27 mouse cellular contexts compared by ENCODE assay signal in genomic region chr13:24999538-24999937, GRCm38 (mm10). TPM values are rescaled to one million over a fixed set of nuclear protein-coding genes. Genes with fewer than 3 reads are reported as not detected.
A peak's percentile ranks its signal among the peaks of the same experiment; 100 is the strongest.
DNase-seq lines count a peak whose midpoint lies in the region; ATAC-seq and TF ChIP-seq lines count a peak whose summit lies in the region.
"Had no signal": no experiment of that assay in that cellular context is flagged by ENCODE, and none has a peak within 500 bp of the region (broad histone marks: within the 10 kb centered on the region; RNA-seq: fewer than 3 reads in every experiment).

No protein-coding gene starts in this region.

- no peaks in the 10 kb centered on the region for H3K9me3 ChIP-seq in liver, embryonic 12.5 days (replicated peaks)
- no peaks in the 10 kb centered on the region for H3K9me3 ChIP-seq in intestine, embryonic 16.5 days (ENCODE audit: control insufficient read depth, low read length)
- H3K9me3 ChIP-seq in stomach, embryonic 14.5 days (ENCODE audit: control insufficient read depth, low read depth, low read length), result no peaks in the 10 kb centered on the region
- H3K9me3 ChIP-seq: embryonic facial prominence, embryonic 15.5 days; forebrain, embryonic 10.5 days; forebrain, embryonic 15.5 days; G1E; heart, embryonic 10.5 days; hindbrain, embryonic 12.5 days had no signal

- no peak overlapping the region for H3K9ac ChIP-seq in liver, adult 2 months (ENCODE audit: low read depth, low read length)
- no peak overlapping the region for H3K9ac ChIP-seq in liver, embryonic 12.5 days
- H3K9ac ChIP-seq in intestine, embryonic 16.5 days (ENCODE audit: low read depth, low read length), result no peak overlapping the region
- no peak overlapping the region for H3K9ac ChIP-seq in stomach, embryonic 14.5 days (replicated peaks; ENCODE audit: low read depth, low read length)
- H3K9ac ChIP-seq: embryonic facial prominence, embryonic 15.5 days; forebrain, embryonic 15.5 days; hindbrain, embryonic 12.5 days had no signal

- H3K4me3 ChIP-seq in liver, adult 2 months (ENCODE audit: insufficient read depth, low read depth, low read length), result no peak overlapping the region
- no peak overlapping the region for H3K4me3 ChIP-seq in liver, embryonic 12.5 days
- H3K4me3 ChIP-seq in intestine, embryonic 16.5 days (ENCODE audit: low read length), result no peak overlapping the region
- no peak overlapping the region for H3K4me3 ChIP-seq in stomach, embryonic 14.5 days (ENCODE audit: low read depth, low read length)
- H3K4me3 ChIP-seq: embryonic facial prominence, embryonic 15.5 days; erythroblast, embryonic 14.5 days; forebrain, embryonic 10.5 days; forebrain, embryonic 15.5 days; heart, embryonic 10.5 days; hindbrain, embryonic 12.5 days had no signal

- 17% methylated on average over 2 of the region's 2 CpGs for WGBS in liver, adult 2 months
- 70% methylated on average over 2 of the region's 2 CpGs for WGBS in liver, embryonic 12.5 days (ENCODE audit: insufficient replicate concordance)
- 53% methylated on average over 2 of the region's 2 CpGs for WGBS in intestine, embryonic 16.5 days
- 74% methylated on average over 2 of the region's 2 CpGs for WGBS in stomach, embryonic 14.5 days

- H3K79me2 ChIP-seq in liver, adult 2 months (ENCODE audit: control insufficient read depth, insufficient read depth, low read length), result peaks cover 3% of the 10 kb centered on the region; the same call in 1 of the 2 replicates

- ATAC-seq in liver, embryonic 12.5 days, result no peak
- ATAC-seq in intestine, embryonic 16.5 days, result peak; percentile 91
- ATAC-seq in stomach, embryonic 14.5 days (ENCODE audit: insufficient number of reproducible peaks, insufficient read depth, low FRiP score, low read depth), result peak; percentile 81
- ATAC-seq in megakaryocyte, adult 5-6 weeks (ENCODE audit: poor library complexity, severe bottlenecking), result no peak
- ATAC-seq: CD4-positive, CD25-positive, alpha-beta regulatory T cell, adult 4 months; forebrain, embryonic 15.5 days had no signal

- H3K4me2 ChIP-seq in liver, embryonic 12.5 days, result no peak overlapping the region
- no peak overlapping the region for H3K4me2 ChIP-seq in intestine, embryonic 16.5 days (ENCODE audit: low read depth, low read length)
- no peak overlapping the region for H3K4me2 ChIP-seq in stomach, embryonic 14.5 days (replicated peaks; ENCODE audit: low read depth, low read length)
- H3K4me2 ChIP-seq: embryonic facial prominence, embryonic 15.5 days; forebrain, embryonic 15.5 days; hindbrain, embryonic 12.5 days had no signal

- H3K27ac ChIP-seq in liver, adult 2 months (replicated peaks; ENCODE audit: insufficient read depth, low read depth, low read length), result peak overlapping the region; percentile 86
- no peak overlapping the region for H3K27ac ChIP-seq in liver, embryonic 12.5 days
- H3K27ac ChIP-seq in intestine, embryonic 16.5 days (ENCODE audit: low read length), result peak overlapping the region; percentile 38; the same call in 1 of the 2 replicates
- no peak overlapping the region for H3K27ac ChIP-seq in stomach, embryonic 14.5 days (ENCODE audit: low read length)
- H3K27ac ChIP-seq: embryonic facial prominence, embryonic 15.5 days; forebrain, embryonic 10.5 days; forebrain, embryonic 15.5 days; heart, embryonic 10.5 days; hindbrain, embryonic 12.5 days had no signal

- DNase-seq in liver, adult 2 months (ENCODE audit: extremely low read depth, low read depth, low spot score), result peak; percentile 87
- no peak for DNase-seq in adrenal gland, postnatal 4 days (ENCODE audit: low spot score in 2 of 2)
- no peak for DNase-seq in ovary, adult 18-20 months (ENCODE audit: low spot score)
- DNase-seq: adrenal gland, adult 8-10 months; adrenal gland, postnatal 36 days; B cell, adult 2 months; cerebellum, adult 11 months; cerebellum, adult 8-10 months; cerebellum, postnatal 14 days; embryo, embryonic 11 days; gastrocnemius, postnatal 36 days; heart, adult 18-20 months; heart, postnatal 10 days; heart, postnatal 4 days had no signal

- TF ChIP-seq POLR2A in liver, adult 2 months (IDR thresholded peaks at IDR 0.05; ENCODE audit: extremely low read depth, insufficient read depth, low read length), result no peak

- H3K4me1 ChIP-seq in liver, adult 2 months (ENCODE audit: control insufficient read depth, insufficient read depth, low read length), result peaks cover 16% of the 10 kb centered on the region
- no peaks in the 10 kb centered on the region; the same call in 1 of the 2 replicates for H3K4me1 ChIP-seq in liver, embryonic 12.5 days
- no peaks in the 10 kb centered on the region for H3K4me1 ChIP-seq in intestine, embryonic 16.5 days (ENCODE audit: control insufficient read depth, insufficient read depth, low read length)
- H3K4me1 ChIP-seq in stomach, embryonic 14.5 days (ENCODE audit: control insufficient read depth, insufficient read depth, low read length), result no peaks in the 10 kb centered on the region
- H3K4me1 ChIP-seq: embryonic facial prominence, embryonic 15.5 days; forebrain, embryonic 15.5 days; heart, embryonic 10.5 days; hindbrain, embryonic 12.5 days had no signal

- no peak for TF ChIP-seq CTCF in liver, adult 2 months (IDR thresholded peaks at IDR 0.05; ENCODE audit: low read depth, low read length)

- no peaks in the 10 kb centered on the region for H3K27me3 ChIP-seq in liver, adult 2 months (ENCODE audit: control insufficient read depth, insufficient read depth, low read length)
- H3K27me3 ChIP-seq in liver, embryonic 12.5 days (replicated peaks), result no peaks in the 10 kb centered on the region
- no peaks in the 10 kb centered on the region for H3K27me3 ChIP-seq in intestine, embryonic 16.5 days (replicated peaks; ENCODE audit: control insufficient read depth, insufficient read depth, low read length)
- no peaks in the 10 kb centered on the region for H3K27me3 ChIP-seq in stomach, embryonic 14.5 days (ENCODE audit: control insufficient read depth, insufficient read depth, low read length)
- H3K27me3 ChIP-seq: embryonic facial prominence, embryonic 15.5 days; forebrain, embryonic 15.5 days; hindbrain, embryonic 12.5 days had no signal

- peaks cover 55% of the 10 kb centered on the region for H3K36me3 ChIP-seq in liver, adult 2 months (ENCODE audit: control insufficient read depth, insufficient read depth, low read length)
- peaks cover 90% of the 10 kb centered on the region for H3K36me3 ChIP-seq in liver, embryonic 12.5 days
- H3K36me3 ChIP-seq in intestine, embryonic 16.5 days (ENCODE audit: control insufficient read depth, insufficient read depth, low read length), result peaks cover 15% of the 10 kb centered on the region
- H3K36me3 ChIP-seq in stomach, embryonic 14.5 days (ENCODE audit: control insufficient read depth, insufficient read depth, low read length), result peaks cover 69% of the 10 kb centered on the region

RNA-seq across cellular contexts. Expression of gene Mrs2, which starts 20.6 kb away (rescaled TPM):
- 13.7 and 18.3 TPM in 2 replicates for total RNA-seq in liver, adult 2 months (2014; rRNA removed)
- 7.6 and 11.3 TPM in 2 replicates for polyA plus RNA-seq in liver, adult 2 months (2012; rRNA removed)
- 18.3 and 18.7 TPM in 2 replicates for polyA plus RNA-seq in liver, embryonic 12.5 days (2016; fragmentation: Nextera tagmentation; extraction: Ambion mirVana)
- polyA plus RNA-seq in intestine, embryonic 16.5 days (2015; fragmentation: Nextera tagmentation; extraction: Ambion mirVana), result 15.8 and 17.1 TPM in 2 replicates
- polyA plus RNA-seq in stomach, embryonic 14.5 days (2014; fragmentation: Nextera tagmentation; extraction: Ambion mirVana), result 23.6 and 29.8 TPM in 2 replicates
- 19.8 and 24.2 TPM in 2 replicates for total RNA-seq in megakaryocyte, adult 5-6 weeks (2015)
- 8.8 and 11.4 TPM in 2 replicates for total RNA-seq in megakaryocyte, adult 5-6 weeks (2017)
- total RNA-seq in adrenal gland, postnatal 4 days (2021), result 10 to 100 TPM; 57.5 to 74.4 TPM

RNA-seq across cellular contexts. Expression of gene Dcdc2a, which starts 56.3 kb away (rescaled TPM):
- 0.83 and 0.94 TPM in 2 replicates for total RNA-seq in liver, adult 2 months (2014; rRNA removed)
- polyA plus RNA-seq in liver, adult 2 months (2012; rRNA removed), result 0.29 TPM in 2 replicates
- polyA plus RNA-seq in liver, embryonic 12.5 days (2016; fragmentation: Nextera tagmentation; extraction: Ambion mirVana), result 0.13 and 0.15 TPM in 2 replicates
- 0.45 and 0.98 TPM in 2 replicates for polyA plus RNA-seq in intestine, embryonic 16.5 days (2015; fragmentation: Nextera tagmentation; extraction: Ambion mirVana)
- 0.22 and 1.3 TPM in 2 replicates for polyA plus RNA-seq in stomach, embryonic 14.5 days (2014; fragmentation: Nextera tagmentation; extraction: Ambion mirVana)
- not detected in 2 replicates for total RNA-seq in megakaryocyte, adult 5-6 weeks (2015)
- total RNA-seq in megakaryocyte, adult 5-6 weeks (2017), result not detected in 2 replicates
- total RNA-seq in adrenal gland, postnatal 4 days (2021), result 10 to 100 TPM in 1 of 2 experiments, under 1 TPM in 1; 0.79 to 20.8 TPM
- total RNA-seq: common myeloid progenitor, adult 5-6 weeks had no signal
- polyA plus RNA-seq: CD4-positive, CD25-positive, alpha-beta regulatory T cell, adult 4 months; erythroblast, embryonic 14.5 days; G1E had no signal

RNA-seq across cellular contexts. Expression of gene Gpld1, which starts 56.6 kb away (rescaled TPM):
- total RNA-seq in liver, adult 2 months (2014; rRNA removed), result 154 and 156 TPM in 2 replicates
- polyA plus RNA-seq in liver, adult 2 months (2012; rRNA removed), result 88.4 and 88.9 TPM in 2 replicates
- 1.8 TPM in 2 replicates for polyA plus RNA-seq in liver, embryonic 12.5 days (2016; fragmentation: Nextera tagmentation; extraction: Ambion mirVana)
- polyA plus RNA-seq in intestine, embryonic 16.5 days (2015; fragmentation: Nextera tagmentation; extraction: Ambion mirVana), result 2.0 and 2.4 TPM in 2 replicates
- polyA plus RNA-seq in stomach, embryonic 14.5 days (2014; fragmentation: Nextera tagmentation; extraction: Ambion mirVana), result 3.9 and 4.1 TPM in 2 replicates
- 0.66 and 0.91 TPM in 2 replicates for total RNA-seq in megakaryocyte, adult 5-6 weeks (2015)
- total RNA-seq in megakaryocyte, adult 5-6 weeks (2017), result 1.1 and 1.5 TPM in 2 replicates
- 10 to 100 TPM in 1 of 2 experiments, 1 to 10 TPM in 1; 2.9 to 13.4 TPM for total RNA-seq in adrenal gland, postnatal 4 days (2021)
- polyA plus RNA-seq: erythroblast, embryonic 14.5 days had no signal

Comparison
In these comparisons a context has a peak if more than half of its experiments do, and no peak if none do; other contexts are left out.
1. H3K27ac ChIP-seq: peak in liver, adult 2 months (single experiment) and intestine, embryonic 16.5 days (single experiment); none in liver, embryonic 12.5 days (single experiment) and stomach, embryonic 14.5 days (single experiment).
2. RNA of gene Gpld1, which starts 56.6 kb away (polyA plus RNA-seq): 88.4 to 88.9 TPM in liver, adult 2 months; 3.9 to 4.1 TPM in stomach, embryonic 14.5 days, 2.0 to 2.4 TPM in intestine, embryonic 16.5 days and 1.8 TPM in liver, embryonic 12.5 days; every median in the first group is over 10 times any median in the second.
3. ATAC-seq: peak in intestine, embryonic 16.5 days (single experiment) and stomach, embryonic 14.5 days (single experiment); none in liver, embryonic 12.5 days (single experiment) and megakaryocyte, adult 5-6 weeks (single experiment).